Mouse (Mus musculus): ENCODE results near the gene Ganc. TPM values are rescaled to one million over a fixed set of nuclear protein-coding genes. Genes with fewer than 3 reads are reported as not detected.

The Ganc gene
- total RNA-seq, 1 experiment, result 5.1 TPM

DNA sequence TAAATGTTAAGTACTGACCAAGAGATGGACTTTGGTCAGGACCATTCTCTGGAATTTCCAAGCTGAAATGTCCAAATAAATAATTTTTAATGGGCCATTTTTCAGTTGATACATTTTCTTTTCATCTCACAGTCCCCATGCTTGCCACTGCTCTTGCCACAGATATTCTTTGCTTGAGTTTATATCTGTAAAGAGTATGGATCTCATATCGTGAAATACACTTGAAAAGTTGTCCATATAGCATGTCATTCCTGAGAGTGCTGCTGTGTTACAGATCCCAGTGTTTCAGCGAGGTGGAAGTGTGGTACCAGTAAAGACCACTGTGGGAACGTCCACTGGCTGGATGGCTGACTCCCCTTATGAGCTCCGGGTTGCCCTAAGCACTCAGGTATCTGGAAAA is 52.0 kb downstream of the Ganc start, which contains the start of gene Capn3:
TSS of gene Capn3 (plus strand) at position 301 of the 400 bp plus-strand sequence.
- in situ Hi-C loops (cut with MboI; ENCODE audit: low sequenced_read_pairs in 2 of 2, unreplicated experiment in 2 of 2), result no loop called here
- no peak for TF ChIP-seq CHD2 (IDR thresholded peaks at IDR 0.05; ENCODE audit: low read depth, low read length)
- no peak for TF ChIP-seq ZC3H11A (IDR thresholded peaks at IDR 0.05; ENCODE audit: borderline replicate concordance, low read depth, low read length)
- no peak for TF ChIP-seq MAFK (IDR thresholded peaks at IDR 0.05; ENCODE audit: insufficient read depth, low read depth, low read length)
- TF ChIP-seq ZNF384 (IDR thresholded peaks at IDR 0.05; ENCODE audit: low read depth, low read length), result no peak
- no peak for TF ChIP-seq HCFC1 (IDR thresholded peaks at IDR 0.05; ENCODE audit: borderline replicate concordance, insufficient read depth, low read length)
- H3K9ac ChIP-seq (ENCODE audit: insufficient read depth, low read depth, low read length, poor library complexity, severe bottlenecking), result no peak within 1 kb of the TSS

DNA sequence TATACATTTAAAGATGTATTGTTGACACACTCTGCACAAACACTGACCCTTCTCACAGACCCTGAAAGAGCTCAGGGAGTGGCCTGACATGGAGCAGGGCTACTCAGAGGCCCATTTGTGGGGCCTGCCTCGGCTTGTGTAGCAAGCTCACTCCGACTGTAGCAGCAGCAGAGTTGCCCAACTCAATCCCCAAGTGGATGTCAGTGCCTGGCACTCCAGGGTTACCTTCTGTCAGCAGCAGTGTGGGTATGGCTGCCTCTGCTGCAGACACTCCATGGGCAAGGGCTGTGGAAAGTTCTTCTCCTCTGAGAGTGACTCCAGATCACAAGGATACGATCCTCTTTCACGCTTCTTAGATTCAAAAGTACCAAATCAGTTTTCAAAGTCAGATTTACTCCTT is 56.5 kb downstream of the Ganc start:
- no peak overlapping the region for H3K27ac ChIP-seq (ENCODE audit: insufficient read depth, low read depth, low read length, poor library complexity, severe bottlenecking)
- DNase-seq (ENCODE audit: low read depth, low spot score), result no peak
- H3K9ac ChIP-seq (ENCODE audit: insufficient read depth, low read depth, low read length, poor library complexity, severe bottlenecking), result no peak overlapping the region
- H3K9me3 ChIP-seq (ENCODE audit: control insufficient read depth, insufficient read depth, low read depth, low read length), result no peaks in the 10 kb centered on the region
- no peak overlapping the region for H3K4me3 ChIP-seq (ENCODE audit: insufficient read depth in 1 of 2, low read depth in 1 of 2, low read length in 2 of 2, poor library complexity in 1 of 2, severe bottlenecking in 1 of 2)
- H3K4me1 ChIP-seq (ENCODE audit: control insufficient read depth in 2 of 2, insufficient read depth in 2 of 2, low read length in 2 of 2, poor library complexity in 1 of 2), result no peaks in the 10 kb centered on the region
- no peak for TF ChIP-seq HCFC1 (IDR thresholded peaks at IDR 0.05; ENCODE audit: borderline replicate concordance, insufficient read depth, low read length)
- TF ChIP-seq CHD2 (IDR thresholded peaks at IDR 0.05; ENCODE audit: low read depth, low read length), result no peak
- no peak for TF ChIP-seq ZC3H11A (IDR thresholded peaks at IDR 0.05; ENCODE audit: borderline replicate concordance, low read depth, low read length)
- TF ChIP-seq MAFK (IDR thresholded peaks at IDR 0.05; ENCODE audit: insufficient read depth, low read depth, low read length), result no peak
- TF ChIP-seq ZNF384 (IDR thresholded peaks at IDR 0.05; ENCODE audit: low read depth, low read length), result no peak
- H3K36me3 ChIP-seq (ENCODE audit: control insufficient read depth, insufficient read depth, low read length, poor library complexity, severe bottlenecking), result no peaks in the 10 kb centered on the region
- in situ Hi-C loops (cut with MboI; ENCODE audit: low sequenced_read_pairs in 2 of 2, unreplicated experiment in 2 of 2), result no loop called here

More for the DNA sequence above, 52.0 kb downstream of the Ganc start, which contains the start of gene Capn3:
- Histone ChIP-seq H3K27ac (ENCODE audit: insufficient read depth, low read depth, low read length, poor library complexity, severe bottlenecking) (no peak within 1 kb of the TSS), H3K9me3 (ENCODE audit: control insufficient read depth, insufficient read depth, low read depth, low read length) (no peaks in the 10 kb centered on the region), H3K4me1 (ENCODE audit: control insufficient read depth in 2 of 2, insufficient read depth in 2 of 2, low read length in 2 of 2, poor library complexity in 1 of 2) (no peaks in the 10 kb centered on the region), H3K4me3 (ENCODE audit: insufficient read depth in 1 of 2, low read depth in 1 of 2, low read length in 2 of 2, poor library complexity in 1 of 2, severe bottlenecking in 1 of 2) (no peak within 1 kb of the TSS), H3K36me3 (ENCODE audit: control insufficient read depth, insufficient read depth, low read length, poor library complexity, severe bottlenecking) (no peaks in the 10 kb centered on the region)
- DNase-seq (ENCODE audit: low read depth, low spot score), result no peak

DNA sequence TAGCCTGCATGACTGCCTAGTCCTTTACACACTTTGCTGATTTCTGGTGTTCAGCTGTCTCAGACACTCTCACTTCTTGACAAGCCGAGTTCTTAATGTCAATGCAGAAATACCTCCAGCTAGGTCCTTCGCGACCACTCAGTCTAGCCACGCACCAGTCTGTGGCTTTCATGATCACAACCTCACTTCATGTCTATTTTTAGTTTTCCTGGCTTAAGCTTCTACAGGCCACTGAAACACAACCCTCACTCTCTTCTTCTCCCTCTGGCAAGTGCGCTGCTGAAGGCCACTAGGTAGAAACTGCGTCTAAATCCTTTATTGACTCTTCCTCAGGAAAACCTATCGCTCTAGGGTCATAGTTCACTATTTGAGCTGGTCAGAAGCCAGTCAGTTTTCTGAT is 59.6 kb downstream of the Ganc start:
- in situ Hi-C loops (cut with MboI; ENCODE audit: low sequenced_read_pairs in 2 of 2, unreplicated experiment in 2 of 2), result no loop called here
- H3K4me3 ChIP-seq (ENCODE audit: insufficient read depth in 1 of 2, low read depth in 1 of 2, low read length in 2 of 2, poor library complexity in 1 of 2, severe bottlenecking in 1 of 2), result no peak overlapping the region
- no peak overlapping the region for H3K27ac ChIP-seq (ENCODE audit: insufficient read depth, low read depth, low read length, poor library complexity, severe bottlenecking)
- TF ChIP-seq ZNF384 (IDR thresholded peaks at IDR 0.05; ENCODE audit: low read depth, low read length), result no peak
- TF ChIP-seq ZC3H11A (IDR thresholded peaks at IDR 0.05; ENCODE audit: borderline replicate concordance, low read depth, low read length), result no peak
- no peak for TF ChIP-seq CHD2 (IDR thresholded peaks at IDR 0.05; ENCODE audit: low read depth, low read length)
- DNase-seq (ENCODE audit: low read depth, low spot score), result no peak
- H3K9ac ChIP-seq (ENCODE audit: insufficient read depth, low read depth, low read length, poor library complexity, severe bottlenecking), result no peak overlapping the region
- H3K4me1 ChIP-seq (ENCODE audit: control insufficient read depth in 2 of 2, insufficient read depth in 2 of 2, low read length in 2 of 2, poor library complexity in 1 of 2), result no peaks in the 10 kb centered on the region
- H3K9me3 ChIP-seq (ENCODE audit: control insufficient read depth, insufficient read depth, low read depth, low read length), result no peaks in the 10 kb centered on the region
- H3K36me3 ChIP-seq (ENCODE audit: control insufficient read depth, insufficient read depth, low read length, poor library complexity, severe bottlenecking), result no peaks in the 10 kb centered on the region

DNA sequence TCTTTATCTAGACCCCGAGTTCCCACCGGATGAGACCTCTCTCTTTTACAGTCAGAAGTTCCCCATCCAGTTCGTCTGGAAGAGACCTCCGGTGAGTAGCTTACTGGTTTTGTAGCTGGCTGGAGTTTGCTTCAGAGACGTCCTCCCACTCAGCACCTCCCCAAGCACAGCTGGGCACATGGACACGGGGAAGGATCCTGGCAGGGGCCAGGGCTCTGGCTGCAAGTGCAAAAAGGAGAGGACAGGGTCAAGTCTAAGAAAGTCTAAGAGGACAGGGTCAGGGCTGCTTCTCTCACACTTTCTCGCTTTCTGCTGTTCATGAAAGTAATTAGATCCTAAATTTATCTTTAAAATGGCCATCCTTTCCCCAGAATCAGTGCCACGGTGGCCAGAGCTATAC is 60.4 kb downstream of the Ganc start:
- Histone ChIP-seq H3K4me3 (ENCODE audit: insufficient read depth in 1 of 2, low read depth in 1 of 2, low read length in 2 of 2, poor library complexity in 1 of 2, severe bottlenecking in 1 of 2) (no peak overlapping the region), H3K27ac (ENCODE audit: insufficient read depth, low read depth, low read length, poor library complexity, severe bottlenecking) (no peak overlapping the region), H3K9ac (ENCODE audit: insufficient read depth, low read depth, low read length, poor library complexity, severe bottlenecking) (no peak overlapping the region), H3K9me3 (ENCODE audit: control insufficient read depth, insufficient read depth, low read depth, low read length) (no peaks in the 10 kb centered on the region), H3K36me3 (ENCODE audit: control insufficient read depth, insufficient read depth, low read length, poor library complexity, severe bottlenecking) (no peaks in the 10 kb centered on the region), H3K4me1 (ENCODE audit: control insufficient read depth in 2 of 2, insufficient read depth in 2 of 2, low read length in 2 of 2, poor library complexity in 1 of 2) (no peaks in the 10 kb centered on the region)
- DNase-seq (ENCODE audit: low read depth, low spot score), result no peak
- in situ Hi-C loops (cut with MboI; ENCODE audit: low sequenced_read_pairs in 2 of 2, unreplicated experiment in 2 of 2), result no loop called here
- TF ChIP-seq ZC3H11A (IDR thresholded peaks at IDR 0.05; ENCODE audit: borderline replicate concordance, low read depth, low read length), result no peak
- no peak for TF ChIP-seq ZNF384 (IDR thresholded peaks at IDR 0.05; ENCODE audit: low read depth, low read length)
- TF ChIP-seq CHD2 (IDR thresholded peaks at IDR 0.05; ENCODE audit: low read depth, low read length), result no peak

DNA sequence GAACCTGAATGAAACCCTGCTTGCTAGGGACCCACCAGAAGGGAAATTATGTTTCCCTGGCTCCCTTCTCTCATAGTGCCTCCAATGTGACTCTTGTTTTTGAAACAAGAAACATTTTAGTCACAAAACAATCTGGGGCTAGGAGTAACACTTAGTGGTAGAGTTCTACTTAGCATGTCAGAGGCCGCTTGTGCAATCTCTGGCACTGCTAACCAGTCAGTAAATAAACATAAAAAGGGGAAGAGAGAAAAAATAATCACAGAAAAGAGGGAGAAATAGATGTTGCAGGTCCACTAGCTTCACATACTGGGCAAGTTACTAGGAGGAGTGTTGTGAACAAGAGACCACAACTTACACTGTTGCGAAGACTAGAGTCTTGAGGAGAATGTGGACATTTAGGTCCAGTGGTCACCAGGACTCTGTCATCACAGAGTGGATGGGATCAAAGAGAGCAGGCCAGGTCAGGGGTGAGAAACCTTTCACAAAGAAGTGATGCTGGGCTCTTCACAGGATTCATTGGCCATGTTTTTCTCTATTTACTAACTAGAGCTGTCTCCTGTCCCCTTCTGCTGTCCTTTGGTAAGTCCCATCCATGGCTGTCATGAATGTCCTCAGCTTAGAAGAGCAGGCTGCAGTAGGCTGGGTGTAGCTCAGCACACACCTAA is 61.2 kb downstream of the Ganc start:
- Histone ChIP-seq H3K9me3 (ENCODE audit: control insufficient read depth, insufficient read depth, low read depth, low read length) (no peaks in the 10 kb centered on the region), H3K4me1 (ENCODE audit: control insufficient read depth in 2 of 2, insufficient read depth in 2 of 2, low read length in 2 of 2, poor library complexity in 1 of 2) (no peaks in the 10 kb centered on the region), H3K36me3 (ENCODE audit: control insufficient read depth, insufficient read depth, low read length, poor library complexity, severe bottlenecking) (no peaks in the 10 kb centered on the region), H3K4me3 (ENCODE audit: insufficient read depth in 1 of 2, low read depth in 1 of 2, low read length in 2 of 2, poor library complexity in 1 of 2, severe bottlenecking in 1 of 2) (no peak overlapping the region), H3K9ac (ENCODE audit: insufficient read depth, low read depth, low read length, poor library complexity, severe bottlenecking) (no peak overlapping the region), H3K27ac (ENCODE audit: insufficient read depth, low read depth, low read length, poor library complexity, severe bottlenecking) (no peak overlapping the region)
- TF ChIP-seq ZC3H11A (IDR thresholded peaks at IDR 0.05; ENCODE audit: borderline replicate concordance, low read depth, low read length), result no peak
- TF ChIP-seq CHD2 (IDR thresholded peaks at IDR 0.05; ENCODE audit: low read depth, low read length), result no peak
- TF ChIP-seq MAFK (IDR thresholded peaks at IDR 0.05; ENCODE audit: insufficient read depth, low read depth, low read length), result no peak
- no peak for TF ChIP-seq ZNF384 (IDR thresholded peaks at IDR 0.05; ENCODE audit: low read depth, low read length)
- no peak for TF ChIP-seq HCFC1 (IDR thresholded peaks at IDR 0.05; ENCODE audit: borderline replicate concordance, insufficient read depth, low read length)
- DNase-seq (ENCODE audit: low read depth, low spot score), result no peak
- in situ Hi-C loops (cut with MboI; ENCODE audit: low sequenced_read_pairs in 2 of 2, unreplicated experiment in 2 of 2), result no loop called here
